In the genomic region with DNA sequence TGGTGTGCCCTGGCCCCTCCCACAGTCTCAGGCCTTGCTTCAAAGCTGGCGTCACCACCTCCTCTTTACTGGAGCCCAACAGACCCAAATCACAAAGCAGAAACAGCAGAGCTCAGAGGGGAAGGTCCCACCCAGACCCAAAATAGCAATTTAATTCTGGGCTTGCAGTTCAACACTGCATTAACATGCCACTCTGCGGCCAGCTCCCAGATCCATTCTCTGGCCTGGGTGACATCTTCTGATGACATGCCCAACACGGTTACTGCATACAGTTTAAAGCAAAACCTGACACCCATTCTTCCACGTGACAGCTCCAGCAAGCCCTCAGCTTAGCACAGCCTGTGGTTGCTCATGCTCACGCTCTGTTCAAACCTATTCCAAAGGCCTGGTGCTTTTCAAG, we compare ENCODE assay signal across 9 mouse cellular contexts. TPM values are rescaled to one million over a fixed set of nuclear protein-coding genes. Genes with fewer than 3 reads are reported as not detected.
DNase-seq lines count a peak whose midpoint lies in the region; ATAC-seq lines count a peak whose summit lies in the region.
"Had no signal": no experiment of that assay in that cellular context is flagged by ENCODE, and none has a peak within 500 bp of the region (broad histone marks: within the 10 kb centered on the region; RNA-seq: fewer than 3 reads in every experiment).

No protein-coding gene starts in this region.

- no peak overlapping the region for H3K4me3 ChIP-seq in heart, embryonic 12.5 days
- H3K4me3 ChIP-seq in midbrain, embryonic 15.5 days: no peak overlapping the region

- peak overlapping the region; percentile 31 for H3K27ac ChIP-seq in heart, embryonic 12.5 days (ENCODE audit: poor library complexity, severe bottlenecking)
- H3K27ac ChIP-seq in midbrain, embryonic 15.5 days: peak overlapping the region; percentile 65
- H3K27ac ChIP-seq: macrophage had no signal

- H3K4me2 ChIP-seq in heart, embryonic 12.5 days: peak overlapping the region; percentile 28
- no peak overlapping the region for H3K4me2 ChIP-seq in midbrain, embryonic 15.5 days

- 40% methylated on average over 5 of the region's 5 CpGs for WGBS in heart, embryonic 12.5 days
- WGBS in midbrain, embryonic 15.5 days: 41% methylated on average over 5 of the region's 5 CpGs

- H3K9ac ChIP-seq in heart, embryonic 12.5 days: peak overlapping the region; percentile 3; the same call in 1 of the 2 replicates
- H3K9ac ChIP-seq in midbrain, embryonic 15.5 days: no peak overlapping the region

- 0 out of 2 replicates have a peak, but pooled peaks cover 7% of the 10 kb centered on the region for H3K9me3 ChIP-seq in heart, embryonic 12.5 days (replicated peaks)
- H3K9me3 ChIP-seq in midbrain, embryonic 15.5 days: no peaks in the 10 kb centered on the region

- H3K4me1 ChIP-seq in heart, embryonic 12.5 days (replicated peaks): peaks cover 51% of the 10 kb centered on the region
- H3K4me1 ChIP-seq in midbrain, embryonic 15.5 days: peaks cover 46% of the 10 kb centered on the region

- no peak for ATAC-seq in heart, embryonic 12.5 days (ENCODE audit: insufficient number of reproducible peaks, low FRiP score)
- no peak for ATAC-seq in midbrain, embryonic 15.5 days (replicated peaks)

- no peaks in the 10 kb centered on the region for H3K36me3 ChIP-seq in heart, embryonic 12.5 days
- no peaks in the 10 kb centered on the region for H3K36me3 ChIP-seq in midbrain, embryonic 15.5 days (replicated peaks)

- no peak for DNase-seq in heart, adult 9 months (ENCODE audit: low spot score in 2 of 2)
- peak; percentile 19 to 37 for DNase-seq in left cerebral cortex, postnatal 14 days (ENCODE audit: low spot score in 2 of 2)
- DNase-seq in left cerebral cortex, adult 8-10 months (ENCODE audit: low spot score in 2 of 2): no peak
- peak; percentile 12 to 14 for DNase-seq in frontal cortex, postnatal 25 days (ENCODE audit: low spot score in 2 of 2)
- DNase-seq in adrenal gland, adult 18-20 months (ENCODE audit: low spot score in 2 of 2): no peak
- DNase-seq in embryo, embryonic 11 days: no peak

- peaks cover 1% of the 10 kb centered on the region; the same call in 1 of the 2 replicates for H3K27me3 ChIP-seq in heart, embryonic 12.5 days (replicated peaks)
- H3K27me3 ChIP-seq in midbrain, embryonic 15.5 days (replicated peaks): no peaks in the 10 kb centered on the region

- intact Hi-C loops in left cerebral cortex, postnatal 14 days (cut with DNase I): no loop called here

RNA-seq across cellular contexts. Expression of a gene that starts 4.1 kb away (rescaled TPM):
- polyA plus RNA-seq in heart, embryonic 12.5 days (2016; fragmentation: Nextera tagmentation; extraction: Ambion mirVana): 4.1 and 4.3 TPM in 2 replicates
- 10 to 100 TPM in 1 of 2 experiments, 1 to 10 TPM in 1; 8.4 to 11.3 TPM for total RNA-seq in left cerebral cortex, postnatal 14 days (2021)
- 1 to 10 TPM; 8.3 to 9.8 (median 8.4) TPM for total RNA-seq in left cerebral cortex, adult 8-10 months (2022)
- polyA plus RNA-seq in midbrain, embryonic 15.5 days (2015; fragmentation: Nextera tagmentation; extraction: Ambion mirVana): 3.9 and 4.6 TPM in 2 replicates
- 10 to 100 TPM; 14.6 to 15.2 TPM for total RNA-seq in adrenal gland, adult 18-20 months (2021)

Comparison
In these comparisons a context has a peak if more than half of its experiments do, and no peak if none do; other contexts are left out.
1. DNase-seq: peak in left cerebral cortex, postnatal 14 days (2 of 2) and frontal cortex, postnatal 25 days (2 of 2); none in heart, adult 9 months (0 of 2), left cerebral cortex, adult 8-10 months (0 of 2), adrenal gland, adult 18-20 months (0 of 2) and embryo, embryonic 11 days (single experiment).